Mouse (Mus musculus): ENCODE measurements at regions not wholly inside any gene's neighbourhood (a gene's known extent, or its start where the extent isn't known, plus 50 kb on each side); places are given as distances from the start of the nearest gene placed in this dataset.

DNA sequence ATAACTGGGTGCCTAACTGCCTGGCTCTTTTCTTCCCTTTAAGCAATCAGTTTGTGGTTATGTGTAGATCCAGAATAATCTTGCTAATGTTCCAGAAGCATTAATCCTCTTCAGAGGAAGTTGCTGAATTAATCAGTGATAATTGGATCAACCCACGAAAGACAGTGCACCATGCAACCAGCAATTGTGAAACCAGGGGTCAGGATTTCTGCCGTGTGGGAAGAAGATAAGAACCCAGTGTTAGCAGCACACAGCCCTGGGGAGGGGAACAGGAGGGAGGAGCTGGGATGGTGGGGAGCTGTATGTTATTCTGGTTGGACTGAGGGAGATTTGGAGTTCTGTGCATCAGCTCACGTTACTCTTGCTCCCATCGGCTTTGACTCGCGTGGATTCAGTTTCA lies 75.5 kb upstream of the Gm5148 start:
- no peak overlapping the region for H3K4me3 ChIP-seq (replicated peaks; ENCODE audit: extremely low read depth, low read depth, low read length)
- H3K4me1 ChIP-seq (ENCODE audit: control insufficient read depth, insufficient read depth, low read length), result no peaks in the 10 kb centered on the region
- no peak for DNase-seq
- TF ChIP-seq POLR2A (IDR thresholded peaks at IDR 0.05; ENCODE audit: borderline replicate concordance, extremely low read depth, low read depth, low read length) (no peak), CTCF (IDR thresholded peaks at IDR 0.05; ENCODE audit: insufficient read depth, low read length) (no peak)
- WGBS, result 71% methylated on average over 6 of the region's 6 CpGs

DNA sequence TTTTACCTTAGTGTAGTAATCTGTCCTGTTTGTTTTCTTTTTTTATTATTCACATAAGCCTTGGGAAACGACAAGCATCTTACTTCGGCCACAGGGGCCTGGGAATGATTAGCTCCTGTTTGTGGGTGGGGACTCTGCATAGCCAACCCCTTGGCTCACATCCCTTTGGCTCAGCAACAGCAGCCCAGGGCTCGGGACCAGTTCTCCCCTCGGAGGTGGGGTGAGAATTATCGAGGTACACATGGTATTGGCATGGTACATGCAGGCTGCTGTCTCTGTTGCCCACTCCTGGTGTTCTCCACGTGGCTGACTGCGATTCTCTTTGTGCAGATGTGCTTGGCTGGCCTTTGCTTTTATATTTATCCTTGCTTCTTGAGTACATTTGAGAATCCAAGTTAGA lies 65.4 kb upstream of the Gm5148 start:
- Histone ChIP-seq H3K4me1 (ENCODE audit: control insufficient read depth, insufficient read depth, low read length) (peaks cover 3% of the 10 kb centered on the region), H3K4me3 (replicated peaks; ENCODE audit: extremely low read depth, low read depth, low read length) (no peak overlapping the region)
- DNase-seq, result no peak
- 48% methylated on average over 7 of the region's 7 CpGs for WGBS
- TF ChIP-seq CTCF (IDR thresholded peaks at IDR 0.05; ENCODE audit: insufficient read depth, low read length), result no peak
- no peak for TF ChIP-seq POLR2A (IDR thresholded peaks at IDR 0.05; ENCODE audit: borderline replicate concordance, extremely low read depth, low read depth, low read length)

DNA sequence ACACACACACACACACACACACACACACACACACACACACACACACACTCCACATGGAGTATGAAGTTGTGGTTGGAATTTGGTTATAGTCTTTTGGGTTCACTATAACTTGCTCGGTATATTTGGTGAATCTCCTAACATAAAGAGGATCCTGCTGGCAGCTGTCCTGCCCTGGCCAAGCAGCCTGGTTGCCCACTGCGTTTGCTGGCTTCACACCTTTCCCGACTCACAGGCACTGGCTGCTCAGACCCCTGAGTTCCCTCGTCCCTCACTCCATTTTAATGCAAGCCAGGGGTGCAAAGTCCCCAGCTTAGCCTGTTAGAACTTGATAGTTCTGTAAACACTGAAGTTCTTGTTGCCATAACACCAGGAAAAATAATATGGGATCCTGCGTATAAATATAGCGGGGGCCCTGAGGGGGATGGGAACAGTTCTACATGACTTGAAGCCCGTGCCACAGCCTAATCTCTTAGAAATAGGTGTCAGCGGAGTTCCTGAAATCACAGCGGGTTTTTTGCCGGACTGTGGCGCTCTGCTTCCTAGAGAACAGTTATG lies 64.9 kb upstream of the Gm5148 start:
- H3K4me3 ChIP-seq (replicated peaks; ENCODE audit: extremely low read depth, low read depth, low read length), result no peak overlapping the region
- TF ChIP-seq POLR2A (IDR thresholded peaks at IDR 0.05; ENCODE audit: borderline replicate concordance, extremely low read depth, low read depth, low read length) (no peak), CTCF (IDR thresholded peaks at IDR 0.05; ENCODE audit: insufficient read depth, low read length) (no peak)
- WGBS, result 71% methylated on average over 11 of the region's 11 CpGs
- H3K4me1 ChIP-seq (ENCODE audit: control insufficient read depth, insufficient read depth, low read length), result peaks cover 3% of the 10 kb centered on the region
- no peak for DNase-seq

DNA sequence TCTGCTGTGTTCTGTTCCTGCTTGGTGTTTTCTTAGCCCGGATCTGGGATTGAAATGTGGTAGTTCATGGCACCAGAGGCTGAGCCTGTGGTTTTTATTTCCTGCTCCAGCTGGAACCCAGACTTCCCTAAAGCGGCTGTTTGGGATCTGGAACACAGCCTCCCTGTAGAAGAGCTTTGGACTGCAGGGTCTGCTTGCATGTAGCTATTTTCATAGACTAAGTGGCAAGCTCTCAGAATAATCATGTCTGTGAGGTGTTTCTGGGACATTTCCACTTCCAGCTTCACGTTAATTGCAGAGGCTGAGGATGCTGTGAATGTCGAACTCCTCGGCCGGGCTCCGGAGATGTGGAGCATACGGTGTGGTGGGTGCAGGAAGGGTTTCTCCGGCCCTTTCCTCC lies 64.1 kb upstream of the Gm5148 start:
- no peak for TF ChIP-seq CTCF (IDR thresholded peaks at IDR 0.05; ENCODE audit: insufficient read depth, low read length)
- 53% methylated on average over 9 of the region's 9 CpGs for WGBS
- no peak for DNase-seq
- Histone ChIP-seq H3K4me1 (ENCODE audit: control insufficient read depth, insufficient read depth, low read length) (peaks cover 3% of the 10 kb centered on the region), H3K4me3 (replicated peaks; ENCODE audit: extremely low read depth, low read depth, low read length) (no peak overlapping the region)

GRCm38 (mm10) chr3:37786792-37787191 lies 62.5 kb upstream of the Gm5148 start:
- no peak for DNase-seq
- H3K4me1 ChIP-seq (ENCODE audit: control insufficient read depth, insufficient read depth, low read length), result peaks cover 3% of the 10 kb centered on the region
- no peak for TF ChIP-seq POLR2A (IDR thresholded peaks at IDR 0.05; ENCODE audit: borderline replicate concordance, extremely low read depth, low read depth, low read length)
- TF ChIP-seq CTCF (IDR thresholded peaks at IDR 0.05; ENCODE audit: insufficient read depth, low read length), result no peak
- H3K4me3 ChIP-seq (replicated peaks; ENCODE audit: extremely low read depth, low read depth, low read length), result no peak overlapping the region
- WGBS, result 68% methylated on average over 3 of the region's 3 CpGs

DNA sequence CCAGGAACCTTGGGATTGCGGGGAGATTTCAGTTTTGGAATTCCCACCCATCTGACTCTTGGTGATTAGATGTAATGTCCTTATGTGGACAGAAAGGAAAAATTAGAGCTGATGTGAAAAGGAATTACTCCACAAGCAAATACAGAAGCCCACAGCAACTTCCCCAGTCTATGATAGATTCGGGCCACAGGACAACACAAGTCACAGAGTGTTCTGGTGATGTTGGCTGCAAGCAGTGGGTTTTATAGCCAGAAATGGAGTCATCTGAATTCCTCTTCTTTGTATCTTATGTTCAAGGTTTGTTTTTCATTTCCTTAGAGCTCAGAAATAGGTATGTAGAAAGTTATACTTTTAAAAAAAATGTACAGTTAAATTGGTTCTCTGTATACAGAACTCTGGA lies 56.8 kb upstream of the Gm5148 start:
- WGBS, result 83% methylated on average over 2 of the region's 2 CpGs
- TF ChIP-seq POLR2A (IDR thresholded peaks at IDR 0.05; ENCODE audit: borderline replicate concordance, extremely low read depth, low read depth, low read length) (no peak), CTCF (IDR thresholded peaks at IDR 0.05; ENCODE audit: insufficient read depth, low read length) (no peak)
- H3K4me3 ChIP-seq (replicated peaks; ENCODE audit: extremely low read depth, low read depth, low read length), result no peak overlapping the region
- H3K4me1 ChIP-seq (ENCODE audit: control insufficient read depth, insufficient read depth, low read length), result 0 out of 2 replicates have a peak, but pooled peaks cover 2% of the 10 kb centered on the region
- DNase-seq, result no peak

DNA sequence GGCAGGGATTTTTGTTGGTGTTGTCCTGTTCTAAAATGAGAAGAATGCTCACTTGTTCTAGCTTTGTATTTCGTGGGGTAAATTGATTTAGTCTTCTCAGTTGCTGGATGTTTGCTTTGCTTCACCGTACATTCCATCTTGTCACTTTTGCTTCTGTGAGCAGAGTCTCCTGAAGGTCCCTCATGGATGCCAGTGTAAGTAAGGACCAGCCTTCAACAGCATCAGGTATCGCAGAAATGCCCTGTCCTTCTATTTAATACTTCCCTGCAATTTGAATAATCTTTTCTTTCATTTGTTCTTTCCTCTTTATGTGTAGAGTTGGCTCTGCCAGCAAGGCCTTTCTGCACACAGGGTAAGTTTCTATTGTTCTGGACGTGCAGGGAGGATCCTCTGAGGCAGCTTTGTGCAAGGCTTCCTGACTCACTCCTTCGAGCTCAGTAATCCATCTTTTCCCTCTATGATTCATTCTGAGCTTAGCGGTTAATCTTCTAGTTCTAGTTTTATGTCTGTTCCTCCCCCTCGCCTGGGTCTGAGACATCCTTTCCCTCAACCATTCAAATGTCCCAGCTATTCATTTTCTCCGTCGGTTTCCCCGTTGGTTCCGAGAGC lies 55.7 kb upstream of the Gm5148 start:
- H3K4me3 ChIP-seq (replicated peaks; ENCODE audit: extremely low read depth, low read depth, low read length), result no peak overlapping the region
- 0 out of 2 replicates have a peak, but pooled peaks cover 2% of the 10 kb centered on the region for H3K4me1 ChIP-seq (ENCODE audit: control insufficient read depth, insufficient read depth, low read length)
- TF ChIP-seq CTCF (IDR thresholded peaks at IDR 0.05; ENCODE audit: insufficient read depth, low read length) (no peak), POLR2A (IDR thresholded peaks at IDR 0.05; ENCODE audit: borderline replicate concordance, extremely low read depth, low read depth, low read length) (no peak)
- WGBS, result 67% methylated on average over 11 of the region's 11 CpGs
- DNase-seq, result no peak

GRCm38 (mm10) chr3:37778386-37778785 lies 54.1 kb upstream of the Gm5148 start:
- 0 out of 2 replicates have a peak, but pooled peaks cover 2% of the 10 kb centered on the region for H3K4me1 ChIP-seq (ENCODE audit: control insufficient read depth, insufficient read depth, low read length)
- no peak for DNase-seq
- H3K4me3 ChIP-seq (replicated peaks; ENCODE audit: extremely low read depth, low read depth, low read length), result no peak overlapping the region
- TF ChIP-seq POLR2A (IDR thresholded peaks at IDR 0.05; ENCODE audit: borderline replicate concordance, extremely low read depth, low read depth, low read length) (no peak), CTCF (IDR thresholded peaks at IDR 0.05; ENCODE audit: insufficient read depth, low read length) (no peak)
- 94% methylated on average over 7 of the region's 7 CpGs for WGBS

GRCm38 (mm10) chr3:37776224-37776623 lies 51.9 kb upstream of the Gm5148 start:
- Histone ChIP-seq H3K4me3 (replicated peaks; ENCODE audit: extremely low read depth, low read depth, low read length) (no peak overlapping the region), H3K4me1 (ENCODE audit: control insufficient read depth, insufficient read depth, low read length) (0 out of 2 replicates have a peak, but pooled peaks cover 2% of the 10 kb centered on the region)
- TF ChIP-seq CTCF (IDR thresholded peaks at IDR 0.05; ENCODE audit: insufficient read depth, low read length) (no peak), POLR2A (IDR thresholded peaks at IDR 0.05; ENCODE audit: borderline replicate concordance, extremely low read depth, low read depth, low read length) (no peak)
- DNase-seq, result no peak
- WGBS, result 51% methylated on average over 4 of the region's 4 CpGs

Measured in lung, adult 2 months (tissue).